Mouse (Mus musculus) CH12.LX (cell line): ENCODE data around the gene Tmem92.

Source experiments
- JUND ChIP-seq: conservative IDR thresholded peaks from 2 replicates; pipeline ENCODE4 v1.6.1; 2011; ENCODE audit warnings: low read depth, low read length, improper control_type of control experiment
- MYC ChIP-seq: IDR thresholded peaks from 2 replicates; pipeline ENCODE4 v1.6.1; 2011; ENCODE audit warnings: low read depth, mild to moderate bottlenecking, improper control_type of control experiment, low read length
- NRF1 ChIP-seq: IDR thresholded peaks from 2 replicates; pipeline ENCODE4 v1.6.1; 2014; ENCODE audit warnings: low read depth, mild to moderate bottlenecking, inconsistent platforms, low read length, improper control_type of control experiment, moderate library complexity
- SIN3A ChIP-seq: IDR thresholded peaks from 2 replicates; pipeline ENCODE4 v1.6.1; 2012; ENCODE audit warnings: low read length, improper control_type of control experiment, inconsistent platforms

- TF ChIP-seq SIN3A (no peak), JUND (no peak), MYC (no peak), NRF1 (no peak)
These were observed 52.2 kb downstream of the Tmem92 start for GRCm38 (mm10) chr11:94730261-94730660.
